Mouse (Mus musculus): ENCODE measurements around the gene Ebf1. TPM values are rescaled to one million over a fixed set of nuclear protein-coding genes. Genes with fewer than 3 reads are reported as not detected.

Gene Ebf1
- total RNA-seq, 1 experiment from 2014 or later = 18.3 TPM

DNA sequence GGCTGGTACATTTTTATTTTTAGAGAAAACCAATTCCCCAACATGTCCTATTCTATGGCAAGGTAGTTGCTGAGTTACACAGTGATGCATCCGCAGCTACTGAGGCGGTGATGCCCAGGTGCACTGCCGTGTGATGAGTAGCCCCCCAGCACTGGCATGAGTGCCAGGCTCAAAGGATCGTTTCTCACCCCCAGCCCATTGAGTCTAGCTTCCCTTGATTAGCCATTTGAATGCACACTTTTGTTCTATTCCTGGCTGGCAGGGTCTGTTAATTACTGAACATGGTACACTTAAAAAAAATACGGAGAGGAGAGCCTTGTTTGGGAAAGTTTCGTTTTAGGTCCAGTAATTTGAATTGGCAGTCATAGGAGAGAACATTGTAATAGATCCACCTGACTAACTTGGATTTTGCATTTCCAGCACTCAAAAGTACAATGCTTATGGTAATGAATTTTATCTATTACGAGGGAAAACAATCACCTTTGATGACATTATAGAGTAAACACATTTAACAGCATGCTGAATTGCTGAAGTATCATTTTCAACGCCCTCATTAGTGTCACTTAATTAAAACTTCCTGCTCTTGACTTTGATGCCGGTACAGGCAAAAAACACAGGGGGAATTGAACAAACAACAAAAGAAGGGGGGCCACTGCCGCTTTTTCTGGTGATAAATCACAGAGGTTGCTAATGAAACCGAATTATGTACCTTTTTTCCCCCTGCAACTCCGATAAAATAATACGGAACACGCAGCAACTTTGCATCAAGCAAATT, 167.3 kb downstream of the Ebf1 start:
- no peak for DNase-seq

DNA sequence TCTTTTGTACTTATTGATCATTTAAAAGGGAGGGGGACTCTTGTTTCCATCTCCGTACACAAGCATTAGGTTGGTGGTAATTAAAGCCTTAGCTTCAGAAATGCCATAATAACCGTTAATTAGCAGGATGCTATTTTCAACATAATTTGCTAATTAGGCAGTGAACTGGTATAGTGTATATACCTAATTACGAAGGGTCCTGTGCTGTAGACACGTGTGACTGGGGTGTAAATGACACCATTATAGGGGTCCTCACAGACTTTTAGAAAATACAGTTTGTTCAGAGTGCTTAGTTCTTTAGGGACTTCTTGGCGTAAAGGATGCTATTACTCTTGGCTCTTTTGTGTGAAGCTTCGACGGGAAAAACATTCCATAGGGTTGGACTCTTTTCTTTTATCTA, 167.9 kb downstream of the Ebf1 start:
- no peak for DNase-seq

DNA sequence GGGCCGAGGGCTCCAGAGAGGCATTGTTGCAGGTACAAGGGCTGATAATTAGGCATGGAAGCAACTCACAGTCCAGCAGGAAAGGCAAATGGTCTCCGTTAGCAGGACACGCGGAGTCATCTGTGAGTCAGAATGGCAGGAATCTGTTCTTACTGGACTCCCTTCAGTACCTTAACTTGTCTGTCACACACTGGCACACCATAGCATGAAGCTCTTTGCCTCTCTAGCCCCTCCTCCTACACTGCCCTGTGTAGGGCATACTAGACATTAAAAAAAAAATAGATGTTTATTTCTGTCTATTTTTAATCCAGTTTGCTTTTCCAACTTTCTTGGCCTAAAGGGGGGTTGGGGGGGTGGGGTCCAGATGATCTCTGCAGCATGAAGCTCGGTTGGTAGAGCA, 168.4 kb downstream of the Ebf1 start:
- DNase-seq = no peak

DNA sequence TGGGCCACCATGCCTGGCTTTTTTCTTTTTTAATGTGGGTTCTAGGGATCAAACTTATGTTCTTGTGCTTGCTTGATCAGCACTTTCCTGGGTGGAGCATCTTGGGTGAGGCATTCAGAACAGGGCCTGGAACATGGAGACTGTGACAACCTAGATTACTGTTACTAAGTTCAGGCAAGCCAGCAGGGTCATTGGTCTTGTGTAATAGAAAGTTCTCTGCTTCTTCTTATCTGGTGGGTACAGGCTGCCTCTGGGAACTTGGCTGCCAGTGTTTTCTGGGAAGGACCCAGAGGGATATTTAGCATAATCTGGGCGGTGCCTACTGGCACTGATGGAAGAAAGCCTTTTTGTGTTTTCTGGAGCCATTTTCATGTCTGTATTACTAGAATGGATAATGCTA, 170.9 kb downstream of the Ebf1 start:
- no peak for DNase-seq

DNA sequence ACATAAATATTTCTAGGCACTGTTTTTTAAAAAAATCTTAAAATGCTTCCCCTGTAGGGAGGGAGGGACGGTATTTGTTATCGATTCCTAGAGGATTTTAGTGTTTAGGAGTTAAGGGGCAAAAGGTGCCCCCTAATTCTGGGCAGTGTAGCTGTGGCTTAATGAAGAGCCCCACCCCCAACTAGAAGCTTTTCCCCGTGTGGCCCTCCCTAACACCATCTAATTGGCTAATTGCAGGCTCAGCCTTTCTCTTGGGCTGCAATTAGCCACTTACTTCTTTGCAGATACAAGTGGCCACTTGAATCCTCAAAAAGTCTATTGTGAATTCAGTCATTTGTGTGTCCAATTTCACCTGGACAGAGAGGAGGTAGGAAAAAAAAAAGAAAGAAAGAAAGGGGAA, 175.7 kb downstream of the Ebf1 start:
- no peak for DNase-seq

DNA sequence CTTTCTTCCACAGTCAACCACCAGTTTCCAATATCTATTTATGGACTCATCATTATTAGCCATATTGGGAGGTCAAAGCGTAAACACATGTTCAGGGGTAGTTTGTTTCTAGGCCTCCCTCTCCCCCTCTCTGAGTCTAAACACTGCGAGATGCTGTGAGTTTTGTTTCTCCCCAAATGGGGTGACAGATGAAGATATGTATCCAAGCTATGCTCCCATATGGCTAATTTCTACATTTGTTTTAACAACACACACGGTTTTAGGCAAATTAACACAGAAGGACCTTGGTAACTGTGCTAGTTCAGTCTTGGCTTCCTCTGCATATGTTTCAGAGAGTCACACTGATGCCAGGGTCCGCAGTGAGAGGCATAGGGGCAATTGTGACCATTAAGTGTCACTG, 177.8 kb downstream of the Ebf1 start:
- no peak for DNase-seq

DNA sequence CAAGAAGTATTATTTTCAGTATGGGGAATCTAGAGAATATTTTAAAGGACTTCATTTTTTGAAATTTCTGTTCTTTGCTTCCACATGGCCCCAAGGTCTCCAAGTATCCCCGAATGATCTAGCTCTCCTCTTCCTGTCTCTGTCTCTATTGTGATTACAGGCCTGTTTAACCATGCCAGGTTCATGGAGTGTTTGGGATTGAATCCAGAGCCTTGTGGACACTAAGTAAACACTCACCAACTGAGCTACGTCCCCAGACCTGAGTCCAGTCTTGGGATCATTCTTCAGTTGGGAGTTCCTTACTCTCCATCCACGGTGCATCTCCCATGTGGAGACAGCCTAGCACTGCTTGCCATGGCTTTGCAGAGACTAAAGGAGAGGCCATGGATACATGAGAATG, 178.7 kb downstream of the Ebf1 start:
- no peak for DNase-seq

DNA sequence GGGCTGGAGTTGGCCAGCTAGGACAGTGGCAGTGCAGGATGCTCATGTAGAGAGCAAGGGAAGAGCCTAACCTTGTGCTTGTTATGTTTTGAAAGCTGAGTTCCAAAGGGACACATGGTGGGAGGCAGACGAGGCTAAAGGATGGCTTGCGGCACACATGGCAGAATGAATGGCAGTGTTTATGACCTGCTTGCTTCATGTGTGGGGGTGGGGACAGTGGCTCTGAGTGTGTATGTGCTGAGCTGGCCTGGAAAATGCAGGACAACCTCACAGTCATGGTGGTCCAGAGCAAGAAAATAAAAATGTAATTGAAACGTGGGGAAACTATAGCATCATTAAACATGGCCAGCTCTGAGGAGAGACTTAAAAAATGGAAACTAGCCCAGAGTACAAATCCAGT, 181.2 kb downstream of the Ebf1 start:
- DNase-seq = no peak

DNA sequence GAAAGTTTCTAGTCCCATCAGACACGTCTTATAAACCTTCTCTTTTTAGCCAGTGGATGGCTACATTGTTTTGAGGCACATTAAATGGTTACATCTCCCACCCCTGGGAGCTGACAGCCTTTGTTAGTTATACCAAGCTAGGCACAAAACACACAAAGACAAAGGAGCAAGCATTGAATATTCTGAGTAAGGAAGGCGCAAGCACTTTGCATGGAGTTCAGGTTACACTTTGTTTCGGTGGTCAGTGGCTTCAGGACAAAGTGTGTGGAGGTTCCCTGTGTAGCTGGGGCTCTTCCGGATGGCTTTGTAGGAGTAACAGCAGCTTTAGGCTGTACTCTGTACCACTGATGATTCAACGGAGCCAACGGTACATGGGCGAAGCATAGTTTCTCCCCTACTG, 186.9 kb downstream of the Ebf1 start:
- DNase-seq = no peak

DNA sequence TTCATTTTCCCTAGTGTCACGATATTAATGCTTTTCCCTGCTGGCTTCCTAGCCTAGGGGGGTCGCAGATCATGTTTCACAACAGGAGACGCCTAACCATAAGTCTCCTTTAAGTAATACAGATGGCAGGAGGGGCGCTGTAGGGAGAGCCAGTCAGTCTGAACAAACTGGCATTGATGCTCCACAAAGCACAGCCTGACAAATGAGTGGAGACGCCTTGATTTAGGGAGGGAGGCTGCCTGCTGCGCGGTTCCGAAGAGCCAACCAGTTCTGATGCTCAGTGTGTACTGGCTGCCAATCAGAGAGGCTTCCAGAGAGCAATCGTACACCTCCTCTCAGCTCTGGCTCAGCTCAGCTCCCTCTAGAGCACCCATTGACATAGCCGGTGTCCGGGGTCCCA, 189.5 kb downstream of the Ebf1 start:
- no peak for DNase-seq

DNA sequence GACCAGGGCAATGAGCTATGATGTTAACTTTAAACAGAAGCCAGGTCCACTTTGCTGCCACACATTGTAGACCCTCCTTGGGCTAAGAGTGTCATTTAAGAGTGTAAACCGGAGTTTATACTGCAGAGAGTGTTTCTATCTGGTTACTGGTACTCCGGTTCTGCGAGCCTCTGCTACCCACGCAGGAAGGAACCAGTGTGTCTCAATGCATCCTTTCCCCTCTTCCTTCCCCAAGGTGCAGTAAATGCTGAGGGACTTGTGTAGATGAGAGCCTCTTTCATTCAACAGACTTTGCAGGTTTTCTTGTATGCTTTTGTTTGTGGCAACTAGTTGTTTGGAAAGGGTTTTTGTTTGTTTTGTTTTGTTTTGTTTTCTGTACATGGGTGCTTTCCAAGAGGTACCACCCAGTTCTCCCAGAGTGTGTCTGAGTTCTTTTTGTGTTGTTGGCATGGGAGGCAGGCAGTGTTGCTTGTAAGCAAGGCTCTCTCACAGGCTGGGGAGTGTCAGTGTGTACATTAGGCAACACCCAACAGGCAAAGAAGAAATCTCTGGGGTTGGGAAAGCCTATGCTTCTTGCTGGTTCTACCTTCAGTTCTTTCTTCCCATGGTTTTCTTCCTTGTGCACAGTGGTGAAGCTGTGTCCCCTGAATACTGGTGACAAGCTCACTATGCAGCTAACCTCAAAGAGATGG, 191.9 kb downstream of the Ebf1 start:
- no peak for DNase-seq

DNA sequence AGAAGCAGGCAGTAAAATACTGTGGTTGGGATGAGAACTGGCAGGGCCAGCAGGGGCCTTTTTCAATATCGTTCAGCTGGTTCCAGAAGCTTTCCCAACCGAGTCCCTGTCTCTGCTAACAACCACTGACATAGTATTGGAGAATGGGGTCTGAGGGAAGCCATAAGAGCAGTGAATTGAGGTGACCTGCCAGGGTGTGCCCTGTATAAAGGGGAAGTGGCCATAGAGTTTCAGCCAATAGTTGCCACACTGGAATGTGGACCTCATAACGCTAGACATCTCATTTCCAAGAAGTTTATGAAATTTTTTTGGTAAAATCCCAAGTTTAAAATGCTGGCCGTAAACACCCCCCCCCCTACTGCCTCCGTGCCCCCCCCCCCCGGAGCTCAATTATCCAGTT, 193.9 kb downstream of the Ebf1 start:
- DNase-seq = no peak

DNA sequence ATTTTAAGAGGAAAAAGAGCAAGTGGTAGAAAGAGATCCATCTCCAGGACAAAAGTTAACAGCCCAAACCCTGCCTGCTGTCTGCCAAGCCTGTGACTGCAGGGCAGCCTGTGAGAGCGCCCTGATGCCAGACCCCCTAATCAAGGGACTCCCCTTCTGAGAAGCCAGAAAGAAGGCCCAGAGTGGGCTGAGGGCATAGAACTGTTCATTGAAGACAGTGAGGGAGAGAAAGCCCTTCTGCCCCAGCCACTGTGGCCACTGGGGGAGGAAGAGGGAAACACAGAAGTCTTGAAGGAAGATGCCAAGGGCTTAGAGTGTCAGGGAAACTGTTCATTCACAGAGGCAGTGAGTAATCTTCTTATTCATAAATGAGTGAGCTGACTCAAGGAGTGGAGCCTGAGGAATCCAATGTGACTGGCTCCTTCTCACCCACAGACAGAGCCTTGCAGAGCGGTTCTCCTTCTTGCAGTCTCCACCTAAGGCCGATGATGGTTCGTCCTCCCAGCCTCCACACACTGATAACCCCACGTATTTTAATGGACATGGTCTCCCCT, 195.2 kb downstream of the Ebf1 start:
- DNase-seq = no peak

DNA sequence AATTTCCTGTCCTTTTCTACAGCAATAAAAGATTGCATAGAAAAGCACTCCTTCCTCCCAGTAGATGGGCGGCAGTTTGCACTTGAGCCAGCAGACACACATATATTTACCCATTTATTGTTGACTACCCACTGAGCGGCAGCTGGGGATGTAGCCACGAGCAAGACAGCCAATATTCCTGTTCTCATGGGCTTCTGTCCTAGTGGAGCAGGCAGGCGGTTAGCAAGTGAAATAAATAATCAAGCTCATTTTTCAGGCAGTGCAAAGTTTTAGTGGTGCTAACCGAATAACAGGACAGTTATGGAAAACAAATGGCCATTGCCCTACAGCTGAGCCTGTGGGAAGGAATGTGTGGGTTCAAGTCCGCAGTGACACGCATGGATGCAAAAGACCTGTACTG, 196.4 kb downstream of the Ebf1 start:
- no peak for DNase-seq

DNA sequence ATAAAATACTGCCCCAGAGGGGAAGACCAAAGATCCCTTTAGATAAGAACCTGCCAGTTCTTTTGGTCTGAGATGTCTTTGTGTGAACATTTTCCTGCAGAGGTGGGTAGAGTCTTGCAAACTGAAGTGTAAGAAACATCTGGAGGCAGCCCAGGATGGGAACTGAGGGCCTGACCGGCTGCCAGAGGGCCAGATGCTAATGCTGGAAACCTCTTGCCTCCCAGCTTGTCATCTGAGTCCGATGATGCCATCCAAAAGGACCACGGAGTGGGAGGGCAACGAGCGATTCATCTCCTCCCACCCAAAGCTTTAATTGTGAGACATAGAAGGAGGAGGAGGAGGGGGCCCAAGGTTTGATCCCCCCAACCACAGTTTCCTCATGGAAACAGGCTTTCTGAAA, 197.7 kb downstream of the Ebf1 start:
- DNase-seq = no peak

DNA sequence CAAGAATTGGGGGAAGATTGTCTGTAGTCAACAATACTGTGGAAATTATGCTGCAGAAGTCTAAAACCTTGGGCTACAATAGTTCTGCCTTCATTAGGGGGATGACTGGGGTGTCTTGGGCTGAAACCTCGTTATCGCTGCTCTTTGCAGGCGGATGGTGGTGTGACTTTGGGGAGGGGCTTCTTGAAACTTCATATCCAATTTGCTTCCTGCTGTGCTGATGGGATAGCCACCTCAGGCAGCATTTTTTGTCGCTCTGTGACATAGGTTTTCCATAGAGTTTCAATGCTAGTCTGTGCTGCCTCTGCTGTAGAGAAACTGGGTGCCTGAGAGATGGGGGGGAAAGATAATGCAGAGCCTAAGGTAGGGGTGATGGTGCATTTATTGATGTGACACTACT, 198.9 kb downstream of the Ebf1 start:
- DNase-seq = no peak

DNA sequence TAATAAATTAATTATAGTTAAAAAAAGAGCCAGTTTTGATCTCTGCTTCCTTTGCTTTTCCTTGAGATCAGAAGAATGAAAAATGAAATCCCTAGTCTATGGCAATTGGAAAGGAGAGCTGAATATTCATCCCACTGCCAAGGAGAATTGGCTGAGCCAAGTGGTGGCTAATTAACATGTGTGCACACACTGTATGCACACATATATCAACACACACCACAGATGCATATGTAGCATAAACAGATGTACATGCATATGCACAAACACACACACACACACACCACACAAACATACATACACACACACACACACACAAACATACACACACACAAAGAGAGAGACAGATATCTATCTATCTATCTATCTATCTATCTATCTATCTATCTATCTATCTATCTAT, 205.2 kb downstream of the Ebf1 start:
- no peak for DNase-seq

DNA sequence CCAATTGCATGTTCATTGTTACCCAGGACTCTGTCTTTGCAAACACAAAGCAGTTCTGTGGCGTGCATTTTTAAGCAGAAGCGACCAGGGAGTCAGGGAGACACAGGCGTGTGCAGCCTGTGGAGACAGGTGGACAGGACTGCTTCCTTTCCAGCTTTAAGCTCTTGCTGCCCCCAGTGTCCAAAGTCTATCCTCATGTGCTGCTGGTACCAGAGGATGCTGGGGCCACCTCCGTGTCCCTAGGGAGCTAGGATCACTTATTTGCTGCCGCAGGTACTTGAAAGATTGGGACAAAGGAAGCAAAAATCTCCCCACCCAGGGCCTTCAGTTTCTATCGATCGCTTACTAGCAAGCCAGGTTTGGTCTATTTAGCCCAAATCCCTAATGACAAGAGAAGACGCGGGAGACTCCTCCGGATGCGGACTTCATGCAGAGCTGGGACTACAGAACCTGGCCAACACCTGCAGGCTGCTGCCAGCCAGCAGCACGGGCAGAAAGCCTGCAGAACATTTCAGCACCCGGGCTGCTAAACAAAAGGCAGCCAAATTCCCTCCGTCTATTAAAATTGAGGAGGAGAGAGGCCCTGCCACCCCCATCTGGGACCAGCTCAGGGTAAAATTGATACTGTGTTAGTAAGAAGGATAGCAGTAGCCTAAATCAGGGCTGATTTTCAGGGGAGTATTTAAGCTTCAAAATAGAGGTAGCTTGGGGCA, 215.3 kb downstream of the Ebf1 start:
- DNase-seq = no peak

DNA sequence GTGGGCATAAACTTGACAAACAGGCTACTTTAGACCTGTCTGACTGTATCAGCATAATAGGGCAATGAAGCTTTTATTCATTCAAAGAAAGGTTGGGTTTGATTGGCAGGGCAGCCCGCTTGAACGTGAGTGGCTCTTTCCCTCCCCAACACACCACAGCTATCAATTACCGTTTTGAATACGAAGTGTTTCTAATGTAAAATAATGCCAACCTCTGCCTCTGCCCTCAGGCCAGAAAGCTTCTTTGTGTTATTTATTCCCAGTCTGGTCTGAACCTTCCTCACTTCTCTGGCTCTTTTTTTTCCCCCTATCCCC, 215.8 kb downstream of the Ebf1 start:
- DNase-seq = no peak

DNA sequence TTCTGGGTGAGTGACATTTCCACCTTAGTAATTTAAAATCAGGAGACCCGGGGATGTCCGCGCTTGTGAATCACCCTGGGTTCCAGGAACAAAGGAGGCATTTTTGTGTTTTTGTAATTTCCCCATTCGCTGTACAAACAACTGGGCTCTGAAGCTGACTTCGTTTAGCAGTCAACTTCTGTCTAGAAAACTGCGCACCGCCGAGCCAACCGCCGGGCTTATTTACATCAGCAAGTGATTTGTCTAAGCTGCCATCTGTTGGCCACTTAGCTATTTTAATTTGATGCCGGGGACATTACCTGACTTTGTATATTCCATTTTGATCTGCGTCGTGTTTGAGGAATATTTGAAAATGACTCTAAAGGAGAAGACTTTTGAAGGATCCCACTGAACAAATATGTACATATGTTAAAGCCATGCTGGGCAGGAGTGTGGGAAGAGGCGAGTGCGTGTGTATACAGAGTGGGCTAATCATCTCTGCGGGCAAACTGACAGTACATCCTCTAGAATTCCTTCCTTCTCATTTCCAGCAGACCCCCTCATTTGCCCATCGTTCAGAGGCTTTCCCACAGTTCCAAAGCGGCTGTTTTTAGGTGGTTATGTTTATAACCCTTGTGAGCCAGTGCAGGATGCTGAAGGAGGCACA, 216.4 kb downstream of the Ebf1 start:
- no peak for DNase-seq

DNA sequence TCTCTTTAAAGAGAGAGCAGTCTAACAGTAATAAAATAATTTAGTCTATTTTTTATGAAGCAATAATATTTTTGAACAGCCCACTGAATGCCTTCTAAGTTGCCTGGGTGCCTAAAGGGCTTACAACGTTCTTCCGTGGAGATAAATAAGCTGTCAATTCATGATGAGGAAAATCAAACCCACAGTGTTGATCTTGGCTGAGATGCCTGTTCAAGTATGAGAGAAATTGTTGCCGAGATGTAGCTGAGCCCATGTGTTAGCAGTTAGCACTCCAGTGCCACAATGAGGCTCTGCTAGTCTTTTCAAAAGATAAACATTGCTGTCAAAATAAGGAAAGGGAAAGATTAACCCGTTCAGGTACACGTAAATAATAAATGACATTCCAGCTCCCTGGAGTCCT, 218.0 kb downstream of the Ebf1 start:
- no peak for DNase-seq

DNA sequence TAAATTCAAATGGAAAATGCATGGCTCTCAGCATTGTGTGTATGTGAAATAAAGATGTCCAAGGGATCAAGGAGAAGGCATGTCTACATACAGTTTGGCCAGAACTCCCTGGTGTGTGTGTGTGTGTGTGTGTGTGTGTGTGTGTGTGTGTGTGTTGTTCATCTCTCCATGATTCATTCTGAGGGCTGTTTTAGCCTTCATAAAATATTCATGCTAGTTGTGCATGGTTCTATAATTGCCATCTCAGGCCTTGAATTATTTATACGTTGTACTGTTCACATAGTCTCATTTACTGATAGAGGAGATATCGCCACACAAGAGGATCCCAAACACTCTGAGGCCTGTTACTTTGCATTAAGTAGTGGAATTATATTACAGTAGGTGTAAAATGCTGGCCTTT, 220.5 kb downstream of the Ebf1 start:
- no peak for DNase-seq

All from adrenal gland, postnatal 25 days (tissue).